Mouse (Mus musculus) heart, postnatal 4 days (tissue): ENCODE measurements at regions not wholly inside any gene's neighbourhood (a gene's known extent, or its start where the extent isn't known, plus 50 kb on each side); places are given as distances from the start of the nearest gene placed in this dataset.
"Not testable (repeated sequence)": the region's sequence is repeated elsewhere in the genome, so short reads cannot be mapped to it uniquely, and the experiment has no call there.

Source experiments
- DNase-seq: peaks from one replicate; pipeline ENCODE4 v3.0.0; 2021
- microRNA-seq, 2 experiments: library from miRNA; unstranded; fragments of <30 nt; microRNA quantifications; one replicate each; pipeline ENCODE4 v1.2.0; 2021 to 2022

DNA sequence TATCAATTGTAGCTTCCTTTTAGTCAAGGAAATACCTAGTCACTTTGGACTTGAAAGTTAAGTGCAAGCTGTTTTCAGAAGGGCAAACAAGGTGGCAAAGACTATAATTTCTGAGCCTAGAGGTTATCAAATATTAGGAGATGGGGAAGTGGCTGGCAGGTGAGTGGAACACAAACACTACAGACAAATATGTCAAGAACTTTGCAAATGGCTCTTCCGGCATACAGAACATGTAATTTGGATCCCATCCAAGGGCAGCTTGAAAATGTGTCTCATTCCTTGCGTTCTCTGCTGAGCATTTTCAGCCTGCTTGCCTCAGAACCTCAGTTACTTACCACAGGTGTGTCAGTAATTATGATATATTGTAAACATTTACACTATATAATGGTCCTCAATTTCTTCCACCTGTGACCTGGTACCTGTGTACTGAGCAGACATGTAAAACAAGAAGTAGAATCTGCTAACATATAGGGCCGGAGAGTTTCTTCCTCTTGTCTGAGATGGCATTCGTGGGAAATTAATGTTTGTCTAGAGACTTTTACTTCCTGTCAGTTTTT lies 1346.3 kb upstream of the Got2 start:
- DNase-seq = no peak

DNA sequence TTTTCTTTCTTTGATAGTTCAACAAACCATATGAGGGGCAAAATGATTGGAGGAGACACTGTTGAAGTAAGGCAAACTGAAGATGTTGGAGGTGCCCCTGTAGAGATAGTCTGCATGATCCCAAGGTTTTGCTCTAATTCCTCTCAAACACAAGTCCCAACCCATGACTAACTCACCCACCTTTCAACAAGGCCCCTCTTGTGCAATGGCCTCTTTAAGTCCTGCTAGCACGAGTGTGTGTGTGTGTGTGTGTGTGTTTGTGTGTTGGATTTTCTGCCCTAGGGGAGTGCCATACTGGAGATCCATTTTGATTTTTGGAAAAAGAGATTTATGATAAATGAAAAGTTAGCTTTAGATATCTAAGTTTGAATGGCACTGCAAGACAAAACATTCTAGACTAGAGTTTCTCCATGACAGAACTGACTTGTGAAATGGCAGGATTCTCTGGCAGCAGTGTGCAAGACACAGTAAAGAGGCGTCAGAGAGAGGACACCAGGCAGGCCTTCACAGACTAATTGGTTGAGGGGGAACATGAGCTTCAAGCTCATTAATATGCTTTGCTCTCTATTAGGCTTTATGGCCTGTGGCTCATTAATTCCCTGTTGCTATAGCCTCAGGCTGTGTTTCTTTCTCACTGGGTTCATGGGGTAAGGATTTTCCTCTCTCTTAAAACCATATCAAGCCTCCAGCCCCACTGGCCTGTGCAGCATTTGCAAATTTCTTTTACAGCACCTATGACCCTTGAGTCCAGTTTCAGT lies 1344.5 kb upstream of the Got2 start:
- DNase-seq = no peak

DNA sequence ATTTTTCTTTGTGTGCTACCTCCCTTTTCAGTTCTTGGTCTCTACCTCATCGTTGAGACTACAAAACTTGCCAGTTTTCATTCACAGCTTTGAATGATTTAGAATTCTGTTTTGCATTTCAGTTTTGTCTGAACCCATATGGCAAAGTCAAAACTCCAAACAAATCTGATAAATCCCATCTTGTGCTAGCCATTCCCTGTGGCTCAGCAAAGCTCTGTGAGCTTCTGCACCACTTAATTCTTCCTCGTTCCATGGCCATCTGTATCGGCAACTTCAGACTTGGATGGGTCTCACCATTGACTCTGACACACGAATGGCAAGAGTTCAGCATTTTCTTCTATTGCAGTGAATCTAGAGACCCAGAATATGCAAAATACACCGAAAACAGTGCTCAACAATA lies 1343.3 kb upstream of the Got2 start:
- DNase-seq = no peak

DNA sequence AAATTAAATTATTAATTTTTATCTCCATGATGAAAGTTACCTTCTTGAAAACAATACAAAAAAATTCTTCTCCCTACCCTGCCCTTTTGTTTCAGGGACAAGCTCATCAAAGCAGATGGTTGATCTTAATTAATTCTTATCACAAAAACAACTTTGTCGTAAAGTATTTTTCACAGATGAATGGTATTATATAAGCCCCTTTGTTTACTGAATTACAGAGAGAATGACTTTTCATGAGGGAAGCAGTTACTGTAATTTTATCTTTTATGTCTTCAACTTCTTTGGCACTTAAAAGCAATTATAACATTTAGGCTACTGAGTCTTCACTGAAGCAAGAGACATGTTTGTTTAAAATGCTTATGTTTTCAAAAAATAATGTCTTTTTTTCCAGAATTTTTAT lies 1303.5 kb upstream of the Got2 start:
- DNase-seq = no peak

DNA sequence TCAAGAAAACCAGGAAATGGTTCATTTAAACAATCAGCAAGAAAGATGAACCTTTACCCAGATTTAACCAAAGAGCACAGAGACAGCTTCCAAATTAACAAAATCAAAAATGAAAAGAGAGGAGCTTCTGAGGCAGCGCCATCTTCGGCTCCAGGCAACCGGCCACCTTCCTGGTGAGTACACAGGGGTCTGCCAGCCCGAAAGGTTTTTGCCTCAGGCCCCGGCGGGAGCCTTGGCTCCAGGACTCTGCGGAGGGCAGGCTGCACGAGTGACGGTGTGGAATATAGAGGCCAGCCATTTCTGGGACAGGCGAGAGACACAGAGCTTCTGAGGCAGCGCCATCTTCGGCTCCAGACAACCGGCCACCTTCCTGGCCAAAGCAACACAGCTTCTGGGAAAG lies 1295.5 kb upstream of the Got2 start:
- DNase-seq = not testable (repeated sequence)

DNA sequence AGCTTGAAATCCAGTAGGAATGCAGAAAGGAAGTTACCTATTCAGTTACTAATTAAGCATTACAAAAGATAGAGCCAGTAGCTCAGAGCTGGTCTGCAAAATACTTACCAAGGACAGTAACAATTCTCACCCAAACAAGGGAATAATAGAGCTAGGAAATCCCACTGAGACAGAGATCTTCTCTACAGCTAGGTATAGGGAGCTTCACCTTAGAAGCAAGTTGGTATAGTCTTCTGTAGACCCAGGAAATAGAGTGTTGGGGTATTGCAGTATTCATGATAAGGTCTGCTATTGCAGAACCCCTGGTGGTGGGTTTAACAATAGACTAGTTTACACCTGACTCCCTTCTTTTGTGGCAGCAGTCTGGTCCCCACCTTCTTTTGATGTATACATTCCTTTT lies 1294.1 kb upstream of the Got2 start:
- DNase-seq = not testable (repeated sequence)

Small RNA genes lying in the stretch of these regions (microRNA-seq; reads per million reads assigned to microRNA genes)
- 0 reads per million in 2 experiments for gene Gm26399
